Mouse (Mus musculus) erythroblast, embryonic 14.5 days (primary cell): ENCODE measurements at regions not wholly inside any gene's neighbourhood (a gene's known extent, or its start where the extent isn't known, plus 50 kb on each side); places are given as distances from the start of the nearest gene placed in this dataset.

Experiments
- GATA1 ChIP-seq: IDR thresholded peaks from 2 replicates; pipeline ENCODE4 v1.6.1; 2012; ENCODE audit warnings: low read length, inconsistent platforms, mixed read lengths
- TAL1 ChIP-seq: IDR thresholded peaks from 3 replicates; pipeline ENCODE4 v1.6.1; 2012; ENCODE audit warnings: low read length, inconsistent platforms, mixed read lengths

DNA sequence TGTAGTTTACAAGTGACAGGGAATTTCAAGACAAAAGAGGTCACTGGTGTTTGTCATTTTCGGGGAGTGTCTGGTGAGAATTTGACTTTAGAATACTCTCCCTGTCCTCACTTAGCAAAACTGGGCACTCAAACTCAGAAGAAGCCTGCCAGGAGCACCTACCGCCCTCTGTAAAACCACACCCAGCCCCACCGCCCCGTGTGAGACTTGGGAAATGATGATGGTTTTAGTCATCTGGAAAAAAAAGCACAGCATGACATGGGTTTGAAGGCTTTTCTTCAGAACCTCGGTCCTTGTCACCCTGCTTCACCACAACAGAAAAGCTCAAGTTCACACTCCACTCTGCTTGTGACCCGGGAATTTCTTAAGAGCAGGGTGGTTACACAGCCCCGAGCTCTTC, 210.4 kb upstream of the Spdye4c start:
- no peak for TF ChIP-seq TAL1
- no peak for TF ChIP-seq GATA1
